Mouse (Mus musculus) kidney, adult 9 months (tissue): ENCODE results near the gene Gm14147.
"Not testable (repeated sequence)": the region's sequence is repeated elsewhere in the genome, so short reads cannot be mapped to it uniquely, and the experiment has no call there.

Experiments
- DNase-seq: peaks from one replicate; pipeline ENCODE4 v3.0.0; 2022

Gene Gm14147

DNA sequence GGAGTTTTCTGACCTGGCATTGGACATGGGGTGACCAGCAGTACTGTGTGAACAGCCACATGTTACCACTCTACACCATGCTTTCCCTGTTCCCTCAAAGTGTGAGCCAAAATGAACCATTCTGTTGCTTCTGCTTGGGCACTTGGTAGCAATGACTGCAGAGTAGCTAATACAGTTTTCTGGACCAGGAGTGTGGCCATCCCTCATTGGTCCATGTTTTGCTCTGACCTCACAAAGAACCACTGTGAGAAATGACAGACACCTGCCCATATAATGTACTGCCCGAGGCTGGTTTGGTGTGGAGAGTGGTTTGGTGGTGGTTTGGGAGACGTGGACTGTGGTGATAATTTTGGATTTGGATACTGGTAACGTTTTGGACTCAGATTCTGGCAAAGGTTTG, at the start of gene Gm14147:
TSS of gene Gm14147 (plus strand) at position 301 of the 400 bp plus-strand sequence.
- DNase-seq: not testable (repeated sequence)

DNA sequence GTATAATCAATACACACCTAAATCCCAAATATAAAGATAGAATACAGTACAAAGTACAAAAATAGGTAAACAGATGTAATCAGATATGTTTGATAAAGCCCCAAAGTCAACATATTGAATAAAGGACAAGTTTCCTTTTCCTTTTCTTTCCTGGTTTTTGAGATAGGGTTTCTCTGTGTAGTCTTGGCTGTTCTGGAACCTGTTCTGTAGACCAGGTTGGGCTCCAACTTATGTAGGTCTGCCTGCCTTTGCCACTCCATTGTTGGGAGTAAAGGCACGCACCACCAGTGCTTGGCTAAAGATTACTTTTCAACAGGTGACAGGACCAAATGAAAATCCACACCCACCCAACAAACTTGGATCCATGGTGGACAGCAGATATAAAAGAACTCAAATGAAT, 41.4 kb upstream of the Gm14147 start:
- DNase-seq: no peak

DNA sequence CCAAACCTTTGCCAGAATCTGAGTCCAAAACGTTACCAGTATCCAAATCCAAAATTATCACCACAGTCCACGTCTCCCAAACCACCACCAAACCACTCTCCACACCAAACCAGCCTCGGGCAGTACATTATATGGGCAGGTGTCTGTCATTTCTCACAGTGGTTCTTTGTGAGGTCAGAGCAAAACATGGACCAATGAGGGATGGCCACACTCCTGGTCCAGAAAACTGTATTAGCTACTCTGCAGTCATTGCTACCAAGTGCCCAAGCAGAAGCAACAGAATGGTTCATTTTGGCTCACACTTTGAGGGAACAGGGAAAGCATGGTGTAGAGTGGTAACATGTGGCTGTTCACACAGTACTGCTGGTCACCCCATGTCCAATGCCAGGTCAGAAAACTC, 5.8 kb upstream of the Gm14147 start, which contains the start of gene Gm14151:
TSS of gene Gm14151 (minus strand) at position 101 of the 400 bp plus-strand sequence.
- not testable (repeated sequence) for DNase-seq
